In genomic region chr5:142823096-142824062, GRCm38 (mm10) we compare ENCODE assay signal across 7 mouse cellular contexts. TPM values are rescaled to one million over a fixed set of nuclear protein-coding genes. Genes with fewer than 3 reads are reported as not detected.
DNase-seq lines count a peak whose midpoint lies in the region; ATAC-seq and TF ChIP-seq lines count a peak whose summit lies in the region.

No protein-coding gene starts in this region.

- TF ChIP-seq CTCF in intestine, postnatal 0 days (IDR thresholded peaks at IDR 0.05; ENCODE audit: low read depth), result no peak

- 3% methylated on average over 31 of the region's 31 CpGs for WGBS in embryonic facial prominence, embryonic 11.5 days
- WGBS in intestine, postnatal 0 days, result 10% methylated on average over 31 of the region's 31 CpGs
- WGBS in limb, embryonic 10.5 days, result 4% methylated on average over 31 of the region's 31 CpGs
- 5% methylated on average over 30 of the region's 31 CpGs for WGBS in midbrain, embryonic 11.5 days

- peak overlapping the region; percentile 97 for H3K9ac ChIP-seq in embryonic facial prominence, embryonic 11.5 days (replicated peaks; ENCODE audit: low read length)
- peak overlapping the region; percentile 93 for H3K9ac ChIP-seq in intestine, postnatal 0 days (ENCODE audit: low read depth, low read length)
- H3K9ac ChIP-seq in midbrain, embryonic 11.5 days (ENCODE audit: low read length), result peak overlapping the region; percentile 99

- H3K4me1 ChIP-seq in embryonic facial prominence, embryonic 11.5 days (ENCODE audit: control insufficient read depth, insufficient read depth, low read length), result peaks cover 10% of the 10 kb centered on the region
- no peaks in the 10 kb centered on the region for H3K4me1 ChIP-seq in intestine, postnatal 0 days (replicated peaks; ENCODE audit: control insufficient read depth, insufficient read depth, low read length)
- peaks cover 41% of the 10 kb centered on the region for H3K4me1 ChIP-seq in limb, embryonic 10.5 days
- peaks cover 35% of the 10 kb centered on the region for H3K4me1 ChIP-seq in midbrain, embryonic 11.5 days (ENCODE audit: control insufficient read depth, insufficient read depth, low read length)

- DNase-seq in adrenal gland, postnatal 25 days, result peak; percentile 88
- DNase-seq in embryonic facial prominence, embryonic 11.5 days (ENCODE audit: low spot score), result peak; percentile 96
- DNase-seq in limb, embryonic 10.5 days (ENCODE audit: low spot score), result peak; percentile 93
- peak; percentile 98 for DNase-seq in midbrain, embryonic 11.5 days (ENCODE audit: low spot score, missing footprints)
- peak; percentile 24 for DNase-seq in splenic B cell, adult 2 months (ENCODE audit: low read depth, low spot score)

- peak overlapping the region; percentile 98 for H3K4me3 ChIP-seq in embryonic facial prominence, embryonic 11.5 days (ENCODE audit: low read depth, low read length)
- H3K4me3 ChIP-seq in intestine, postnatal 0 days (ENCODE audit: low read depth, low read length), result peak overlapping the region; percentile 92
- peak overlapping the region; percentile 68 for H3K4me3 ChIP-seq in limb, embryonic 10.5 days
- peak overlapping the region; percentile 97 for H3K4me3 ChIP-seq in midbrain, embryonic 11.5 days (ENCODE audit: low read depth, low read length)

- no peaks in the 10 kb centered on the region for H3K27me3 ChIP-seq in embryonic facial prominence, embryonic 11.5 days (ENCODE audit: control insufficient read depth, insufficient read depth, low read length)
- no peaks in the 10 kb centered on the region for H3K27me3 ChIP-seq in intestine, postnatal 0 days (replicated peaks; ENCODE audit: control insufficient read depth, insufficient read depth, low read length)
- no peaks in the 10 kb centered on the region for H3K27me3 ChIP-seq in limb, embryonic 10.5 days (ENCODE audit: low read depth, poor library complexity, severe bottlenecking)
- H3K27me3 ChIP-seq in midbrain, embryonic 11.5 days (ENCODE audit: control insufficient read depth, insufficient read depth, low read length), result peaks cover 5% of the 10 kb centered on the region; the same call in 1 of the 2 replicates
- H3K27me3 ChIP-seq in splenic B cell, adult 2 months (ENCODE audit: control insufficient read depth, insufficient read depth, low read length, poor library complexity, severe bottlenecking), result no peaks in the 10 kb centered on the region

- H3K27ac ChIP-seq in embryonic facial prominence, embryonic 11.5 days (replicated peaks; ENCODE audit: low read depth, low read length), result peak overlapping the region; percentile 100
- peak overlapping the region; percentile 100 for H3K27ac ChIP-seq in intestine, postnatal 0 days (ENCODE audit: low read depth, low read length)
- H3K27ac ChIP-seq in limb, embryonic 10.5 days, result peak overlapping the region; percentile 100
- peak overlapping the region; percentile 100 for H3K27ac ChIP-seq in midbrain, embryonic 11.5 days (ENCODE audit: low read depth, low read length)

- no peaks in the 10 kb centered on the region for H3K9me3 ChIP-seq in embryonic facial prominence, embryonic 11.5 days (replicated peaks; ENCODE audit: control insufficient read depth, low read length)
- H3K9me3 ChIP-seq in intestine, postnatal 0 days (ENCODE audit: control insufficient read depth), result no peaks in the 10 kb centered on the region
- no peaks in the 10 kb centered on the region for H3K9me3 ChIP-seq in limb, embryonic 10.5 days (replicated peaks)
- H3K9me3 ChIP-seq in midbrain, embryonic 11.5 days (ENCODE audit: control insufficient read depth, low read length), result no peaks in the 10 kb centered on the region

- peak; percentile 60 for ATAC-seq in embryonic facial prominence, embryonic 11.5 days (replicated peaks; ENCODE audit: insufficient number of reproducible peaks, low FRiP score, low TSS enrichment, low read depth)
- ATAC-seq in granulocyte monocyte progenitor cell, adult 5-6 weeks (replicated peaks; ENCODE audit: poor library complexity, severe bottlenecking), result peak; percentile 8
- peak; percentile 8 for ATAC-seq in intestine, postnatal 0 days
- peak; percentile 53 for ATAC-seq in midbrain, embryonic 11.5 days (ENCODE audit: low FRiP score)

- peak overlapping the region; percentile 86 for H3K4me2 ChIP-seq in embryonic facial prominence, embryonic 11.5 days (ENCODE audit: low read depth, low read length)
- H3K4me2 ChIP-seq in intestine, postnatal 0 days (replicated peaks; ENCODE audit: low read depth), result peak overlapping the region; percentile 87
- H3K4me2 ChIP-seq in midbrain, embryonic 11.5 days, result peak overlapping the region; percentile 78

- H3K36me3 ChIP-seq in embryonic facial prominence, embryonic 11.5 days (replicated peaks; ENCODE audit: control insufficient read depth, insufficient read depth, low read depth, low read length), result no peaks in the 10 kb centered on the region
- no peaks in the 10 kb centered on the region for H3K36me3 ChIP-seq in intestine, postnatal 0 days (ENCODE audit: control insufficient read depth, insufficient read depth)
- H3K36me3 ChIP-seq in limb, embryonic 10.5 days, result no peaks in the 10 kb centered on the region
- no peaks in the 10 kb centered on the region for H3K36me3 ChIP-seq in midbrain, embryonic 11.5 days (ENCODE audit: control insufficient read depth, insufficient read depth, low read length)
- no peaks in the 10 kb centered on the region for H3K36me3 ChIP-seq in splenic B cell, adult 2 months (ENCODE audit: control insufficient read depth, insufficient read depth, low read length, poor library complexity, severe bottlenecking)

RNA-seq across cellular contexts. Expression of gene Tnrc18, which starts 5.9 kb away (rescaled TPM):
- 114 and 123 TPM in 2 replicates for total RNA-seq in adrenal gland, postnatal 25 days (2021)
- 26.4 and 31.0 TPM in 2 replicates for polyA plus RNA-seq in embryonic facial prominence, embryonic 11.5 days (2014; fragmentation: Nextera tagmentation; extraction: Ambion mirVana)
- 50.4 and 50.6 TPM in 2 replicates for total RNA-seq in granulocyte monocyte progenitor cell, adult 5-6 weeks (2014; fragmentation: Nextera tagmentation)
- 9.0 and 13.8 TPM in 2 replicates for total RNA-seq in granulocyte monocyte progenitor cell, adult 5-6 weeks (2017)
- polyA plus RNA-seq in intestine, postnatal 0 days (2015; fragmentation: Nextera tagmentation; extraction: Ambion mirVana), result 9.9 and 11.7 TPM in 2 replicates
- 24.7 and 39.0 TPM in 2 replicates for polyA plus RNA-seq in limb, embryonic 10.5 days (2016; fragmentation: Nextera tagmentation; extraction: Ambion mirVana)
- polyA plus RNA-seq in midbrain, embryonic 11.5 days (2014; fragmentation: Nextera tagmentation; extraction: Ambion mirVana), result 26.9 and 27.4 TPM in 2 replicates

Comparison
In these comparisons a context has a peak if more than half of its experiments do, and no peak if none do; other contexts are left out.
1. Peak in every context shown above with its lines: DNase-seq, ATAC-seq, H3K4me3 ChIP-seq and H3K27ac ChIP-seq.
2. DNase-seq: peak in every context shown above with its lines; median percentile 98 in midbrain, embryonic 11.5 days; 96 in embryonic facial prominence, embryonic 11.5 days; 93 in limb, embryonic 10.5 days; 88 in adrenal gland, postnatal 25 days; 24 in splenic B cell, adult 2 months.
3. ATAC-seq: peak in every context shown above with its lines; median percentile 60 in embryonic facial prominence, embryonic 11.5 days; 53 in midbrain, embryonic 11.5 days; 8 in granulocyte monocyte progenitor cell, adult 5-6 weeks; 8 in intestine, postnatal 0 days.